Mouse (Mus musculus): ENCODE results near the gene Pptc7. TPM values are rescaled to one million over a fixed set of nuclear protein-coding genes. Genes with fewer than 3 reads are reported as not detected.
"Not testable (repeated sequence)": the region's sequence is repeated elsewhere in the genome, so short reads cannot be mapped to it uniquely, and the experiment has no call there.

The Pptc7 gene
- polyA plus RNA-seq, 1 experiment from 2014 or later: 8.0 TPM

DNA sequence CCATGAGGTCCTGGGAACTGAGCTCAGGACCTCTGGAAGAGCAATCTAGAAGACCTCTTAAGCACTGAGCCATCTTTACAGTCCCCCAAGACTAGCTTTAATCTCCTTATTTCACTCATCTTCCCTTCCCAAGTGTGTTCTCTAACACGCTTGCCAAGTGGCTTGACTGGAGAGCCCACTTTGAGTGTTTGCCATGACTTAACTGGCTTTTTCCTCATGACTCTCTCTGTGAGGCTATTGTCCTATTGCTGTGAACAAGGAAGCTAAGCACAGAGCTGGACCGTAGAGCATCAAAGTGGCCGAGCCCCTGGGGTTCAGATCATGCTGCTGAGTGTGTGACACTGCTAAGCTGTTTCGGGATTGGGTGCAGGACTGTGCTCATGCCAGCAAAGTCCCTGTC lies 28.2 kb downstream of the Pptc7 start:
- WGBS: 91% methylated on average over 4 of the region's 4 CpGs
- peaks cover 90% of the 10 kb centered on the region for H3K36me3 ChIP-seq (replicated peaks)
- DNase-seq (ENCODE audit: low spot score): no peak

DNA sequence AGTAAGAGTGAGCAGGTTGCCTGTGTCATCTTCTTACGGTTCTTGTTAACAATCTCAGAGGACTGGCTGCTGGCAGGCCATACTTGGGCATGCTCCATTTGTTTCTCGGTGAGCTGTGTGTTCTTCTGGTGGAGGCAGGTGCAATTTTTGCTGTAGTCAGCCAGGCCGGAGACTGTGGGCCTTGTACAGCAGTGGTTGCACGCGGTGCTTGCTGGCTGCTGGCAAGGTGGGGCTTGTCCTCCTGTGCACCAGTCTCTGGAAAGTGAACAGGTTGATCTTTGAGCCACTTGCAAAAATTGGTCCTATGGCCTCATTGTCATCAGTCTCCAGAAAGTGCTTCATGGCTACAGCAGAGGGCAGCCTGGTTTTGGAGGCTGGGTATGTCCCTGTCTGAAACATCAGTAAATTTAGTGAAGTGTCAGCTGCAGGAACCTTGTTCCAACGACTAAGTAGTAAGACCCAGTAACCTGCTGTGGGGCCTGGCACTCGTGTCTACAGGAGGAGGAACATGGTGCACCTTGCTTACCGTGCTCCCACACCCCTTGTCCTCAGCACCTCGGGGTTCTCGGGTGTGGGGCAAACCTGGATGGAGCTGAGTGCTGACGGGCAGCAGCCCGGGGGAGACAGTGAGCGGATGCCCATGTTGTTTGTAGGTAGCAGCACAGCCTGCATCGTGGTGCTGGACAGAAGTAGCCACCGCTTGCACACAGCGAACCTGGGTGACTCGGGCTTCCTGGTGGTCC lies 28.9 kb downstream of the Pptc7 start:
- no peak for DNase-seq (ENCODE audit: low spot score)
- no peaks in the 10 kb centered on the region for H3K9me3 ChIP-seq
- H3K4me3 ChIP-seq: no peak overlapping the region
- H3K27me3 ChIP-seq (replicated peaks; ENCODE audit: low read depth, poor library complexity, severe bottlenecking): no peaks in the 10 kb centered on the region
- H3K36me3 ChIP-seq (replicated peaks): peaks cover 90% of the 10 kb centered on the region
- no peak overlapping the region for H3K27ac ChIP-seq (replicated peaks)
- H3K4me1 ChIP-seq: peaks cover 4% of the 10 kb centered on the region; the same call in 1 of the 2 replicates
- 92% methylated on average over 17 of the region's 17 CpGs for WGBS

More for the DNA sequence above, 28.2 kb downstream of the Pptc7 start:
- no peak overlapping the region for H3K4me3 ChIP-seq
- H3K4me1 ChIP-seq: peaks cover 4% of the 10 kb centered on the region; the same call in 1 of the 2 replicates
- no peaks in the 10 kb centered on the region for H3K9me3 ChIP-seq
- H3K27me3 ChIP-seq (replicated peaks; ENCODE audit: low read depth, poor library complexity, severe bottlenecking): no peaks in the 10 kb centered on the region
- H3K27ac ChIP-seq (replicated peaks): no peak overlapping the region

DNA sequence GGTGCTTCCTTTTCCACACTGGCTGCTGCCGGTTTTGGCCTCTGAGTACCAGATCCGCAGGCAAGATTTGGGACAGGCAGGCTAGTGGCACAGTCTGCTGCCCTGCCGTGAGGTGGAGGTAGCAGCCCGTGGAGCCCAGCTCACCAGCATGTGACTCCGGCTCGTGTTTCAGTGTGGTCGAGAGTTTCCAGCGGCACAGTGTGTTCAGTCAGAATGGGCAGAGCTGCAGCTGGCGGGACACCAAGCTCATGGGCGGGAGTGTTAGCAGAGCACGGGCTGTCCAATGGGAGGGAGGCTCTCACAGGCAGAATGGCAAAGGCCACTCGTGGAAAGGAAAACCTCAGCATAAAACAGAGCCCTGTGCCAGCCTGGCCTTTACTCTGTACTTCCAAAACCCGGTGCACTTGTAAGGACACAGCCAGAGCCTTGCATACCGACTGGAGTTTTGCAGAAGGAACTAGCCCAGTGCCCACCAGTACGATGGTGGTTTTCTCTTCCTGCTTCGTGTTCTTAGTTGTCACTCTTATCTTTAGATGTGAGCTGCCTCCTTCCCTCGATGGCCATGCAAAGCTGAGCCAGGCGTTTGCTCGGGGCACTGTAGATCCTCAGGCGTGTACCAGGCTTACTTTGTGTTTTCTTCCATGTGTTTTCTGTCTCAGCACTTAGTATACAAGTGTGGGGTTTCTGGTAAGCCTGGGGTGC lies 31.0 kb downstream of the Pptc7 start:
- peak; percentile 25 for DNase-seq (ENCODE audit: low spot score)
- no peaks in the 10 kb centered on the region for H3K27me3 ChIP-seq (replicated peaks; ENCODE audit: low read depth, poor library complexity, severe bottlenecking)
- no peaks in the 10 kb centered on the region for H3K9me3 ChIP-seq
- no peak overlapping the region for H3K27ac ChIP-seq (replicated peaks)
- 77% methylated on average over 20 of the region's 20 CpGs for WGBS
- peaks cover 4% of the 10 kb centered on the region; the same call in 1 of the 2 replicates for H3K4me1 ChIP-seq
- peaks cover 91% of the 10 kb centered on the region for H3K36me3 ChIP-seq (replicated peaks)
- no peak overlapping the region for H3K4me3 ChIP-seq

DNA sequence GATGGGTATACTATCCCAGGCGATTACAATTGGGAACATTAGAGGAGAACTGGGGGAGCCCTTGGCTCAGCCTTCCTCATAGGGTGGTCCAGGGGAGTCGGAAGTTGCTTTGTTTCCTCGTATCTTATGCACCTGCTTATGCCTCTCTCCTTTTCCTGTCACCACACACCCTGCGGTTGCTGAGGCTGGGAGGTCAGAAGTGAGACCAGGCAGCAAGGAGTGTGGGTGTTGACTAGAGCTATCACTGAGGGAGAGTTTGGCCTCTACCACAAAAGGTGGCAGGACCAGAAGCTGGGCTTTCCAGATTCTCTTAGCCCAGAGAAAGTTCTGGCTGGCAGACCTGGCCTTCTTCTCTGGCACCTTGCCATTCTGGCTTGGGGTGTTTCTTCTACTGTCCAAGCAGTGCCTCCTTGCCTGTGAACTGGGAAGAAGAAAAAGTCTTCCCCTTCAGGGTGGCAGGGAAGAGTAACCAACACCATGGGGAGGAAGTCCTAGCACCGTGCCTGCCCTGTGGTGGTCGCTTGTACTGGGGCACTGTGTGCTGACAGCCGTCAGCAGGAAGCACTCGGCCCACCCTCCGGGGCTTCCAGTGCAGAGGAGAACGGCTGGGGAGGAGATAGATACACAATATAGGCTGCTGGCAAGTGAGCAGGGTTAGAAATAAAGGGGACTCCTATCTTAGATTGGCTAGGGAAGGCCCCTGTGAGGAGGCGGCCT lies 33.3 kb downstream of the Pptc7 start:
- no peak for DNase-seq (ENCODE audit: low spot score)
- Histone ChIP-seq H3K27ac (replicated peaks) (no peak overlapping the region), H3K27me3 (replicated peaks; ENCODE audit: low read depth, poor library complexity, severe bottlenecking) (no peaks in the 10 kb centered on the region), H3K4me1 (peaks cover 4% of the 10 kb centered on the region; the same call in 1 of the 2 replicates), H3K4me3 (no peak overlapping the region), H3K9me3 (no peaks in the 10 kb centered on the region), H3K36me3 (replicated peaks) (peaks cover 92% of the 10 kb centered on the region)
- WGBS: 77% methylated on average over 11 of the region's 11 CpGs

DNA sequence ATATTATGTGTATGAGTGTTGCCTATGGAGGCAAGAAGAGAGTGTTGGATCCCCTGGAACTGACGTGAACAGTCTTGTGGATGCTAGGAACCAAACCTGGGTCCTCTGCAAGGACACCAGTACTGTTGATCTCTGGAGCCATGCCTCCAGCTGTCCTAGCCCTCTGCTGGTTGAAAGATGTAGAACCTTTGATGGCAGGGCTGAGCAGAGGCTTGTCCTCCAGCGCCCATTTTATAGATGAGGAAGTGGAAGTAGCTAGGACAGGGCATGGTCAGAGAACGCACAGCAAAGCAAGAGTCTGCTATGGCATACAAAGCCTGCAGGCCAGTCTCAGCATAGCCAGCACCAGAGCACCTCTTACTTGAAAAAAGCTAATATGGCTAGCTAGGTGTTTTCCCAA lies 33.9 kb downstream of the Pptc7 start:
- WGBS: 72% methylated on average over 3 of the region's 3 CpGs
- peaks cover 4% of the 10 kb centered on the region; the same call in 1 of the 2 replicates for H3K4me1 ChIP-seq
- no peak overlapping the region for H3K4me3 ChIP-seq
- no peak overlapping the region for H3K27ac ChIP-seq (replicated peaks)
- no peaks in the 10 kb centered on the region for H3K27me3 ChIP-seq (replicated peaks; ENCODE audit: low read depth, poor library complexity, severe bottlenecking)
- DNase-seq (ENCODE audit: low spot score): peak; percentile 14
- H3K9me3 ChIP-seq: no peaks in the 10 kb centered on the region
- peaks cover 91% of the 10 kb centered on the region for H3K36me3 ChIP-seq (replicated peaks)

DNA sequence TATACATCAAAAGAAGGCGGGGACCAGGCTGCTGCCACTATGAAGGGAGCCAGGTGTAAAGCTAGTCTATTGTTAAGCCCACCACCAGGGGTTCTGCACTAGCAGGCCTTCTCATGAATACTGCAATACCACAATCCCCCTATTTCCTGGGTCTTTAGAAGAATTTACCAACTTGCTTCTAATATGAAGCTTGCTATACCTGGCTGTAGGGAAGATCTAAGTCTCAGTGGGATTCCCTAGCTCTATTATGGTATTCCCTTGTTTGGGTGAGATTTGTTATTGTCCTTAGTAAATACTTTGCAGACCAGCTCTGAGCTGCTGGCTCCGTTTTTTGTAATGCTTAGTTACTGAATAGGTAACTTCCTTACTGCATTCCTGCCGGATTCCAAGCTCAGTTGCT lies 34.8 kb downstream of the Pptc7 start:
- not testable (repeated sequence) for H3K4me3 ChIP-seq; H3K9me3 ChIP-seq; DNase-seq (ENCODE audit: low spot score); H3K27me3 ChIP-seq (replicated peaks; ENCODE audit: low read depth, poor library complexity, severe bottlenecking); H3K27ac ChIP-seq (replicated peaks); H3K4me1 ChIP-seq
- peaks cover 85% of the 10 kb centered on the region for H3K36me3 ChIP-seq (replicated peaks)
- 73% methylated on average over 3 of the region's 3 CpGs for WGBS

DNA sequence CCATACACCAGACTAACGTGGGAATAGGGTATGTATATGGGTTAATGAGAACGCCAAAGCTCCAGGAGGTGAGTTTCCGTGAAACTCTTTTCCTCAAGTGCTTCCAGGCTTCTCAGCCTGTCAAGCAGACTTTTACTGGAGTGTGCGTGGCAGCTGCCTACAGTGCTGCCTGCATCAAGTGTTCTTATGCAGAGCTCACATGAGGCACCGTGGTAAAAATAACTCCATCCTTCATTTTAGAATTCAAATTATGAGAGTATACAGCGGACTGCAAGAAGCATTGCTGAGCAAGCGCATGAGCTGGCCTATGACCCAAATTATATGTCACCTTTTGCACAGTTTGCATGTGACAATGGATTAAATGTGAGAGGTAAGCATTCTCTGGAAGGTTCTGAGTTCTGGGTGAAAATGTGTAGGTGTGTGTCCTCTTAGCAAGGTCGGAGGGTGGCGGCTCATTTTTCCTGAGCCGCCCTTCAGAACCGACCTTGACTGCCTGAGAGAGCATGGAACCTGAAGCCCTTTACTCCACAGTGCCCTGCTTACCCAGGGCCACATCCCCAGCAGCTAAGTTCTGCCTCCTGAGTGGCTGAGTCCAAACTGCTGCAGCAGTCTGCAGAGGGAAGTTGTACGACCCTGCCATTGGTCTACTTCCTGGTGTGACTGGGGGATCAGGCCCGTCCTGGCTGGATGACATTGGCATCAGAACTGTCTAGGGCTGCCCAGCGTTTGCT lies 35.5 kb downstream of the Pptc7 start:
- Histone ChIP-seq H3K27me3 (replicated peaks; ENCODE audit: low read depth, poor library complexity, severe bottlenecking) (no peaks in the 10 kb centered on the region), H3K36me3 (replicated peaks) (peaks cover 85% of the 10 kb centered on the region), H3K27ac (replicated peaks) (no peak overlapping the region), H3K4me1 (peaks cover 4% of the 10 kb centered on the region; the same call in 1 of the 2 replicates), H3K4me3 (no peak overlapping the region), H3K9me3 (no peaks in the 10 kb centered on the region)
- no peak for DNase-seq (ENCODE audit: low spot score)
- 83% methylated on average over 14 of the region's 14 CpGs for WGBS

DNA sequence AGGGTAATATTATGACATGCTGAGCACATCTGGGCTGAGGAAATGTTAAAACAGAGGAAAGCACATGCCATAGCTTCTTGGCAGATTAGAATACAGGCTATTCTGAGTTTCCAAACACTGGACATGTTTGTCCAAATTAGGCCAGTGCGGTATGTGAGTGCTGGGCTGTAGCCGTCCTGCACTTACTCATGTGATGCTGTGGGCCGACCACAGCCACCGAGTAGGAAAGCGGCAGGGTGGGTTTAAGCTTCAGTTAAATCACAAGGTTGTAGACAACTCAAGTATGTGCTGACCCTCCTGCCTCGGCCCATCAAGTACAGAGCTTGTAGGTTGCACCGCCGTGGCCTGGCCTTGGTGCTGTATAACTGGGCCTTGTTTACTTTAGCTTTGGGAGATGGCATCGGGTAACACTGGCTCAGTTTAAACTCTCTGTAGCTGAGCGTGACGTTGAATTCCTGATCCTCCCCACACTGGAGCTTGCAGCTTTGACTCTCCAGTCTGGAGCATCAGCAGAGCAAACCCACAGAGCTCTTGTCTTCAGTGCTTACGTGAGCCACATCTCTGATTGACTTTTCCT lies 36.1 kb downstream of the Pptc7 start:
- Histone ChIP-seq H3K27ac (replicated peaks) (no peak overlapping the region), H3K27me3 (replicated peaks; ENCODE audit: low read depth, poor library complexity, severe bottlenecking) (no peaks in the 10 kb centered on the region), H3K4me3 (no peak overlapping the region), H3K4me1 (no peaks in the 10 kb centered on the region), H3K36me3 (replicated peaks) (peaks cover 85% of the 10 kb centered on the region), H3K9me3 (no peaks in the 10 kb centered on the region)
- WGBS: 72% methylated on average over 12 of the region's 12 CpGs
- DNase-seq (ENCODE audit: low spot score): no peak

DNA sequence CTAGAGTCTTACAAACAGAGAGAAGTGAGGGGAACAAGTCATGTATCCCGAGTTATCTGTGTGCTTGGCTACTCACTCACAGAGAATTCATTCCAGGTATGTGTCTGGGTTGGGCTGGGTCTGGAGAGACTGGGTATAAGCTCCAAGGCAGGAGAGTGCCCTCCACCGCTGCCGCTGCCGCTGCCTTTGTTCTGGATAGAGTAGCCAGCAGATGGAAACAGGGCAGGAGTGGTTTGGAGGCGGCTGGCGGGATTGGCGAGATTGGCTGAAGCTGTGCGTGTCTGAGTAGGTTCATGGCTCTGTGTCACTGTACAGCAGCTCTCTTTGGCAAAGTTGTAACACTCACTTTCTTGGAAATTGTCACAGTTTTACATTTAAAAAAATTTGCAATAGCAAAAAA lies 39.4 kb downstream of the Pptc7 start:
- 78% methylated on average over 8 of the region's 8 CpGs for WGBS
- H3K27ac ChIP-seq (replicated peaks): no peak overlapping the region
- H3K27me3 ChIP-seq (replicated peaks; ENCODE audit: low read depth, poor library complexity, severe bottlenecking): no peaks in the 10 kb centered on the region
- no peak overlapping the region for H3K4me3 ChIP-seq
- no peaks in the 10 kb centered on the region for H3K9me3 ChIP-seq
- H3K4me1 ChIP-seq: no peaks in the 10 kb centered on the region
- peak; percentile 36 for DNase-seq (ENCODE audit: low spot score)
- peaks cover 77% of the 10 kb centered on the region for H3K36me3 ChIP-seq (replicated peaks)

DNA sequence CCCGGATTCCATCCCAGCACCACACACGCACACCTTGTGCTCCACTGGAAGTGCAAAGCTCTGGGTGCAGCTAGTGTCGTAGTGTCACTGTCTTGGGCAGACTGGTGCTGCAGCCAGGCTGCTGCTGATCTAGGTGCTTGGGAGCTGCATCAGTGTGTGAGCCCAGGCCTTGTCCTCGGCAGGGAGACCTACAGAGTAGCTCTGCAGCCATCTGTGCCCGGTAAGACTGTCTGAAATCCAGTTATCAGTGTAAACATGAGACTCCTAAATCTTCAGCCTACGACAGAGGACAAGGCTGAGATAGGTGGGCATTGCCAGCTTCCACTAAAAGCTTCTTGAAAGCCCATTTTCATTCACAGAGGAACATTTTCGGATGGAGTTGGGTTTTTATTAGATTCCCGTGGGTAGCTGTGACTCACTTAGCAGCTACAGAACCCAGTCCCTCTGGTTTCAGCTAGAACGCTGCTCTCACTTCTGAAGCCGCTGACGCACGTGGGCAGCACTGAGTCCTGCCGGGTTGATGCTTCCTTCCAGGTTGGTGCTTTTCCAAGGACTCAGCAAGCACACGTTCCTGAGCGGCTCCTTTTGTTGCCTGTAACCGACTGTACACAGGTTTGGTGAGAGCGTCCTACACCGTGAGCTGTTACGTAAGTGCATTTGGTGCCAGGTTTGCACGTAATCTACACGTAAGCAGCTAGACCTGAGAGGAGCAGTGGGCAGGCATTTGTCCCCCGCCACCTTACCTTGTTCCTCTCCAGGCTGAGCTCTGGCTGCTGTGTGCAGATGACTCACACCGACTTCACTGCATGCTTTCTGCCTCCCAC lies 40.7 kb downstream of the Pptc7 start:
- no peak overlapping the region for H3K27ac ChIP-seq (replicated peaks)
- 89% methylated on average over 23 of the region's 23 CpGs for WGBS
- no peaks in the 10 kb centered on the region for H3K9me3 ChIP-seq
- peaks cover 67% of the 10 kb centered on the region for H3K36me3 ChIP-seq (replicated peaks)
- no peak for DNase-seq (ENCODE audit: low spot score)
- no peaks in the 10 kb centered on the region for H3K27me3 ChIP-seq (replicated peaks; ENCODE audit: low read depth, poor library complexity, severe bottlenecking)
- no peak overlapping the region for H3K4me3 ChIP-seq
- no peaks in the 10 kb centered on the region for H3K4me1 ChIP-seq

DNA sequence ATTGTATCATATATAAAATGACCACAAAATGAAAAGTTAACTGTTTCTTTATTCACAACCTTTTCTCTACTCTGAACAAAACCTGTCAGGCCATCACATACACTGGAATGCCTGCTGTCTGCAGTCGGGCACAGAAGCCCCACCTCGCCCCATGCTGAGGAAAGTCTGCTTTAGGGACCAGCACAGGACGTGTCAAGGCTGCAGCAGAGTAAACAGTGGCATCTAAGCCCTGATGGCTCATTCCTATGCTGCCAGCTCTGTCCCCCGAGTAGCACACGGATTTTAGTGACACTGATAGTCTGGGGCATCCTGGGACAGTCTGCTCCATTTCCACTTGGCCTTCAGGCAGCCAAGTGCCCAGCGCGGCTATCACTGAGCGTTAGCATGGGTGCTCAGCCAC lies 41.3 kb downstream of the Pptc7 start:
- peaks cover 60% of the 10 kb centered on the region for H3K36me3 ChIP-seq (replicated peaks)
- no peaks in the 10 kb centered on the region for H3K27me3 ChIP-seq (replicated peaks; ENCODE audit: low read depth, poor library complexity, severe bottlenecking)
- H3K4me1 ChIP-seq: no peaks in the 10 kb centered on the region
- no peaks in the 10 kb centered on the region for H3K9me3 ChIP-seq
- H3K4me3 ChIP-seq: no peak overlapping the region
- H3K27ac ChIP-seq (replicated peaks): no peak overlapping the region
- DNase-seq (ENCODE audit: low spot score): no peak
- 88% methylated on average over 8 of the region's 8 CpGs for WGBS

Data from embryonic facial prominence, embryonic 10.5 days (tissue).